Mouse (Mus musculus) thymus, adult 2 months (tissue): ENCODE results near the gene Ptprq. TPM values are rescaled to one million over a fixed set of nuclear protein-coding genes. Genes with fewer than 3 reads are reported as not detected.

Experiments
- DNase-seq: peaks from one replicate; pipeline ENCODE4 v3.0.0; 2021
- H3K27ac ChIP-seq: fragments of 200-500 bp; 2 replicates; pipeline ENCODE4 v1.5.1; 2012; ENCODE audit warnings: low read length, control low read depth; ENCODE audit not compliant: control insufficient read depth, insufficient read depth
- H3K27me3 ChIP-seq: fragments of 200-500 bp; 2 replicates; pipeline ENCODE4 v1.6.1; 2012; ENCODE audit warnings: mild to moderate bottlenecking, low read length, moderate library complexity, mixed read lengths; ENCODE audit not compliant: control insufficient read depth, insufficient read depth
- H3K36me3 ChIP-seq: fragments of 200-500 bp; 2 replicates; pipeline ENCODE4 v1.6.1; 2012; ENCODE audit warnings: mild to moderate bottlenecking, low read length, moderate library complexity; ENCODE audit not compliant: control insufficient read depth, insufficient read depth
- H3K4me1 ChIP-seq: fragments of 200-500 bp; replicated peaks from 2 replicates; pipeline ENCODE4 v1.6.1; 2012; ENCODE audit warnings: low read length; ENCODE audit not compliant: control insufficient read depth, insufficient read depth
- H3K4me3 ChIP-seq: fragments of 200-500 bp; 2 replicates; pipeline ENCODE4 v1.5.1; 2012; ENCODE audit warnings: mild to moderate bottlenecking, low read length, control low read depth, moderate library complexity; ENCODE audit not compliant: control insufficient read depth, insufficient read depth
- CTCF ChIP-seq: fragments of 200-500 bp; IDR thresholded peaks from 2 replicates; pipeline ENCODE4 v1.5.1; 2012; ENCODE audit warnings: mild to moderate bottlenecking, control low read depth, low read length, moderate library complexity, borderline replicate concordance; ENCODE audit not compliant: control insufficient read depth, poor library complexity, insufficient read depth; ENCODE audit errors: extremely low read depth
- POLR2A ChIP-seq: fragments of 200-500 bp; IDR thresholded peaks from 2 replicates; pipeline ENCODE4 v1.6.1; 2012; ENCODE audit warnings: mild to moderate bottlenecking, low read length, control low read depth, moderate library complexity; ENCODE audit not compliant: control insufficient read depth, poor library complexity, insufficient read depth; ENCODE audit errors: extremely low read depth
- WGBS: fragments of 180-500 bp; shearing (Covaris S2); methylation state at CpG from one replicate; pipeline ENCODE4 v1.1.7; 2018; 5-methylcytosine and 5-hydroxymethylcytosine counted together
- polyA plus RNA-seq: library from polyadenylated mRNA; depleted of rRNA; stranded (reverse); fragments of >200 nt; gene quantifications from 2 replicates; pipeline ENCODE4 v1.2.3, GENCODE M21; 2012

Ptprq gene
- polyA plus RNA-seq, 1 experiment, result 1.2 TPM

GRCm38 (mm10) chr10:107496402-107496801, 223.4 kb downstream of the Ptprq start:
- Histone ChIP-seq H3K4me3 (no peak overlapping the region), H3K4me1 (no peaks in the 10 kb centered on the region), H3K36me3 (no peaks in the 10 kb centered on the region), H3K27ac (no peak overlapping the region), H3K27me3 (no peaks in the 10 kb centered on the region)
- 27% methylated on average over 1 of the region's 1 CpGs for WGBS
- no peak for DNase-seq
- TF ChIP-seq CTCF, result no peak
- no peak for TF ChIP-seq POLR2A

GRCm38 (mm10) chr10:107494568-107494967, 225.3 kb downstream of the Ptprq start, which contains the start of gene Myf6:
Gene Myf6 (minus strand): TSS chr10:107494737.
- Histone ChIP-seq H3K27me3 (no peaks in the 10 kb centered on the region), H3K4me3 (no peak within 1 kb of the TSS), H3K36me3 (no peaks in the 10 kb centered on the region), H3K27ac (no peak within 1 kb of the TSS), H3K4me1 (no peaks in the 10 kb centered on the region)
- DNase-seq, result no peak
- TF ChIP-seq CTCF (no peak), POLR2A (no peak)
- 94% methylated on average over 6 of the region's 6 CpGs for WGBS

GRCm38 (mm10) chr10:107493580-107494474, 226.0 kb downstream of the Ptprq start:
- Histone ChIP-seq H3K4me1 (no peaks in the 10 kb centered on the region), H3K36me3 (no peaks in the 10 kb centered on the region), H3K27ac (no peak overlapping the region), H3K27me3 (no peaks in the 10 kb centered on the region), H3K4me3 (no peak overlapping the region)
- no peak for TF ChIP-seq CTCF
- TF ChIP-seq POLR2A, result no peak
- DNase-seq, result no peak
- WGBS, result 57% methylated on average over 20 of the region's 20 CpGs

- no peaks in the 10 kb centered on the region for H3K4me1 ChIP-seq
- H3K36me3 ChIP-seq, result no peaks in the 10 kb centered on the region
- no peak for DNase-seq
- no peak for TF ChIP-seq CTCF
- no peak for TF ChIP-seq POLR2A
- no peak overlapping the region for H3K4me3 ChIP-seq
- H3K27me3 ChIP-seq, result no peaks in the 10 kb centered on the region
- H3K27ac ChIP-seq, result no peak overlapping the region
- 32% methylated on average over 18 of the region's 18 CpGs for WGBS
These were observed 226.8 kb downstream of the Ptprq start for GRCm38 (mm10) chr10:107492867-107493579.

GRCm38 (mm10) chr10:107488654-107489315, 231.1 kb downstream of the Ptprq start:
- WGBS, result 8% methylated on average over 12 of the region's 12 CpGs

GRCm38 (mm10) chr10:107486770-107487169, 233.1 kb downstream of the Ptprq start:
- DNase-seq, result no peak
- no peaks in the 10 kb centered on the region for H3K36me3 ChIP-seq
- no peak overlapping the region for H3K4me3 ChIP-seq
- TF ChIP-seq CTCF (no peak), POLR2A (no peak)
- no peak overlapping the region for H3K27ac ChIP-seq
- WGBS, result 70% methylated on average over 12 of the region's 12 CpGs
- H3K4me1 ChIP-seq, result no peaks in the 10 kb centered on the region
- no peaks in the 10 kb centered on the region for H3K27me3 ChIP-seq

More at GRCm38 (mm10) chr10:107488654-107489315, 231.1 kb downstream of the Ptprq start:
- no peaks in the 10 kb centered on the region for H3K4me1 ChIP-seq
- no peaks in the 10 kb centered on the region for H3K36me3 ChIP-seq
- DNase-seq, result no peak
- no peak overlapping the region for H3K27ac ChIP-seq
- H3K27me3 ChIP-seq, result no peaks in the 10 kb centered on the region
- no peak overlapping the region for H3K4me3 ChIP-seq
- no peak for TF ChIP-seq CTCF
